Mouse (Mus musculus) myocyte (in vitro differentiated cells): ENCODE data around the gene Klk6. TPM values are rescaled to one million over a fixed set of nuclear protein-coding genes. Genes with fewer than 3 reads are reported as not detected.

Experiments used
- H3K27me3 ChIP-seq: one replicate; pipeline ENCODE4 v1.6.1; 2011; ENCODE audit not compliant: control insufficient read depth, insufficient read depth, insufficient read length
- H3K36me3 ChIP-seq: one replicate; pipeline ENCODE4 v1.6.1; 2011; ENCODE audit not compliant: control insufficient read depth, insufficient read depth
- H3K4me2 ChIP-seq: one replicate; pipeline ENCODE4 v1.6.1; 2011; ENCODE audit warnings: low read depth, control low read depth
- H3K4me3 ChIP-seq: one replicate; pipeline ENCODE4 v1.5.1; 2011; ENCODE audit warnings: mild to moderate bottlenecking, control low read depth, moderate library complexity
- H3K79me2 ChIP-seq: one replicate; pipeline ENCODE4 v1.6.1; 2011; ENCODE audit not compliant: control insufficient read depth, insufficient read depth
- H3ac ChIP-seq: one replicate; pipeline ENCODE4 v1.6.1; 2011; ENCODE audit not compliant: control insufficient read depth, insufficient read length
- CEBPB ChIP-seq: IDR thresholded peaks from 2 replicates; pipeline ENCODE4 v1.6.1; 2011; ENCODE audit warnings: mild to moderate bottlenecking, moderate library complexity; ENCODE audit not compliant: poor library complexity, insufficient read depth, severe bottlenecking
- E2F4 ChIP-seq: IDR thresholded peaks from one replicate; pipeline ENCODE4 v1.6.1; 2011; ENCODE audit warnings: mild to moderate bottlenecking, control low read depth, moderate library complexity; ENCODE audit not compliant: insufficient read depth
- MAX ChIP-seq: IDR thresholded peaks from one replicate; pipeline ENCODE4 v1.6.1; 2011; ENCODE audit warnings: low read depth, mild to moderate bottlenecking, control low read depth
- MYOD1 ChIP-seq, 3 experiments: IDR thresholded peaks; one replicate each; pipeline ENCODE4 v1.6.1; 2011; ENCODE audit warnings: control low read depth in 2 of 3, low read depth in 2 of 3, mild to moderate bottlenecking in 2 of 3, moderate library complexity in 1 of 3; ENCODE audit not compliant: insufficient read length in 2 of 3, control insufficient read depth in 1 of 3
- MYOG ChIP-seq, 3 experiments: IDR thresholded peaks; one replicate each; pipeline ENCODE4 v1.6.1; 2011; ENCODE audit warnings: control low read depth in 2 of 3, low read depth in 2 of 3, mild to moderate bottlenecking in 2 of 3; ENCODE audit not compliant: insufficient read length in 2 of 3, control insufficient read depth in 1 of 3, insufficient read depth in 1 of 3
- POLR2A ChIP-seq: IDR thresholded peaks from one replicate; pipeline ENCODE4 v1.6.1; 2011; ENCODE audit warnings: low read depth, mild to moderate bottlenecking, control low read depth, moderate library complexity; ENCODE audit not compliant: insufficient read length
- POLR2AphosphoS2 ChIP-seq: IDR thresholded peaks from one replicate; pipeline ENCODE4 v1.6.1; 2011; ENCODE audit warnings: low read depth, control low read depth; ENCODE audit not compliant: insufficient read length
- REST ChIP-seq: IDR thresholded peaks from one replicate; pipeline ENCODE4 v1.6.1; 2011; ENCODE audit warnings: mild to moderate bottlenecking, control low read depth, moderate library complexity; ENCODE audit not compliant: insufficient read depth, insufficient read length
- SRF ChIP-seq: IDR thresholded peaks from one replicate; pipeline ENCODE4 v1.6.1; 2011; ENCODE audit warnings: low read depth; ENCODE audit not compliant: control insufficient read depth, insufficient read length
- TCF12 ChIP-seq: IDR thresholded peaks from one replicate; pipeline ENCODE4 v1.6.1; 2011; ENCODE audit warnings: mild to moderate bottlenecking, control low read depth; ENCODE audit not compliant: poor library complexity, insufficient read depth, severe bottlenecking
- TCF3 ChIP-seq: IDR thresholded peaks from one replicate; pipeline ENCODE4 v1.6.1; 2011; ENCODE audit warnings: low read depth, control low read depth; ENCODE audit not compliant: insufficient read length
- USF1 ChIP-seq: IDR thresholded peaks from one replicate; pipeline ENCODE4 v1.6.1; 2011; ENCODE audit warnings: low read depth, mild to moderate bottlenecking, control low read depth, moderate library complexity
- polyA plus RNA-seq: library from polyadenylated mRNA; unstranded; fragments of >200 nt; fragmentation: generic; extraction: Trizol; gene quantifications from one replicate; pipeline ENCODE4 v1.2.1, GENCODE M21; 2012; ENCODE audit warnings: missing spikeins

Klk6 gene
- polyA plus RNA-seq, 1 experiment = not detected

GRCm38 (mm10) chr7:43829006-43829405 is 4.7 kb downstream of the Klk6 start:
- no peak overlapping the region for H3K4me3 ChIP-seq
- no peak overlapping the region for H3K4me2 ChIP-seq

GRCm38 (mm10) chr7:43841701-43842100 is 17.4 kb downstream of the Klk6 start, which contains the start of gene Klk5:
Gene Klk5 (plus strand): TSS chr7:43841971.
- TF ChIP-seq CEBPB = no peak
- no peak for TF ChIP-seq REST
- no peak for TF ChIP-seq USF1
- no peak for TF ChIP-seq MYOG (IDR thresholded peaks at IDR 0.05; ENCODE audit: control insufficient read depth in 1 of 3, insufficient read depth in 1 of 3, insufficient read length in 2 of 3, low read depth in 2 of 3)
- no peak for TF ChIP-seq E2F4
- TF ChIP-seq TCF3 = no peak
- TF ChIP-seq MYOD1 (IDR thresholded peaks at IDR 0.05; ENCODE audit: control insufficient read depth in 1 of 3, insufficient read length in 2 of 3, low read depth in 2 of 3) = no peak
- TF ChIP-seq TCF12 = no peak
- TF ChIP-seq POLR2AphosphoS2 = no peak
- TF ChIP-seq MAX = no peak
- TF ChIP-seq SRF = no peak
- no peak for TF ChIP-seq POLR2A
- no peak within 1 kb of the TSS for H3K4me3 ChIP-seq

More at GRCm38 (mm10) chr7:43829006-43829405, 4.7 kb downstream of the Klk6 start:
- no peak for TF ChIP-seq USF1
- TF ChIP-seq POLR2AphosphoS2 = no peak
- no peak for TF ChIP-seq CEBPB
- TF ChIP-seq REST = no peak
- TF ChIP-seq MAX = no peak
- TF ChIP-seq TCF3 = no peak
- TF ChIP-seq MYOG (IDR thresholded peaks at IDR 0.05; ENCODE audit: control insufficient read depth in 1 of 3, insufficient read depth in 1 of 3, insufficient read length in 2 of 3, low read depth in 2 of 3) = no peak
- no peak for TF ChIP-seq E2F4
- TF ChIP-seq MYOD1 (IDR thresholded peaks at IDR 0.05; ENCODE audit: control insufficient read depth in 1 of 3, insufficient read length in 2 of 3, low read depth in 2 of 3) = no peak
- no peak for TF ChIP-seq POLR2A
- TF ChIP-seq TCF12 = no peak
- no peak for TF ChIP-seq SRF
- peaks cover 4% of the 10 kb centered on the region for H3K27me3 ChIP-seq
- H3K36me3 ChIP-seq = no peaks in the 10 kb centered on the region
- H3K79me2 ChIP-seq = no peaks in the 10 kb centered on the region
- no peak overlapping the region for H3ac ChIP-seq

GRCm38 (mm10) chr7:43843801-43844200 is 19.5 kb downstream of the Klk6 start:
- Histone ChIP-seq H3K4me3 (no peak overlapping the region), H3ac (no peak overlapping the region), H3K27me3 (no peaks in the 10 kb centered on the region), H3K36me3 (no peaks in the 10 kb centered on the region), H3K4me2 (no peak overlapping the region), H3K79me2 (no peaks in the 10 kb centered on the region)
- TF ChIP-seq REST (no peak), MAX (no peak), E2F4 (no peak), POLR2A (no peak), MYOG (IDR thresholded peaks at IDR 0.05; ENCODE audit: control insufficient read depth in 1 of 3, insufficient read depth in 1 of 3, insufficient read length in 2 of 3, low read depth in 2 of 3) (no peak), USF1 (no peak), MYOD1 (IDR thresholded peaks at IDR 0.05; ENCODE audit: control insufficient read depth in 1 of 3, insufficient read length in 2 of 3, low read depth in 2 of 3) (no peak), CEBPB (no peak), SRF (no peak), POLR2AphosphoS2 (no peak), TCF3 (no peak), TCF12 (no peak)

More at GRCm38 (mm10) chr7:43841701-43842100, 17.4 kb downstream of the Klk6 start, which contains the start of gene Klk5:
- Histone ChIP-seq H3K79me2 (no peaks in the 10 kb centered on the region), H3K36me3 (no peaks in the 10 kb centered on the region), H3K27me3 (no peaks in the 10 kb centered on the region), H3K4me2 (no peak within 1 kb of the TSS), H3ac (no peak within 1 kb of the TSS)

- Histone ChIP-seq H3K27me3 (no peaks in the 10 kb centered on the region), H3K79me2 (no peaks in the 10 kb centered on the region), H3ac (no peak overlapping the region), H3K36me3 (no peaks in the 10 kb centered on the region), H3K4me3 (no peak overlapping the region), H3K4me2 (no peak overlapping the region)
- TF ChIP-seq MAX (no peak), CEBPB (no peak)
Observed at GRCm38 (mm10) chr7:43851616-43852015, 27.3 kb downstream of the Klk6 start.

- H3K4me3 ChIP-seq = no peak overlapping the region
- no peak overlapping the region for H3ac ChIP-seq
- TF ChIP-seq MYOG (IDR thresholded peaks at IDR 0.05; ENCODE audit: control insufficient read depth in 1 of 3, insufficient read depth in 1 of 3, insufficient read length in 2 of 3, low read depth in 2 of 3) (no peak), TCF12 (no peak), MAX (no peak), POLR2AphosphoS2 (no peak), REST (no peak), SRF (no peak), E2F4 (no peak), USF1 (no peak), CEBPB (no peak), POLR2A (no peak)
- no peaks in the 10 kb centered on the region for H3K79me2 ChIP-seq
- H3K4me2 ChIP-seq = no peak overlapping the region
- H3K27me3 ChIP-seq = no peaks in the 10 kb centered on the region
- no peaks in the 10 kb centered on the region for H3K36me3 ChIP-seq
Observed at GRCm38 (mm10) chr7:43854642-43855380, 30.5 kb downstream of the Klk6 start.
